Mouse (Mus musculus) embryonic facial prominence, embryonic 14.5 days (tissue): Measurements from ENCODE around the gene Acot1. TPM values are rescaled to one million over a fixed set of nuclear protein-coding genes. Genes with fewer than 3 reads are reported as not detected.
"Not testable (repeated sequence)": the region's sequence is repeated elsewhere in the genome, so short reads cannot be mapped to it uniquely, and the experiment has no call there.

ENCODE experiments used
- ATAC-seq: fragments of 200-750 bp; cut with Nextera tagmentation; 2 replicates; pipeline ENCODE4 v1.8.0; 2017; ENCODE audit warnings: low read depth, moderate number of reproducible peaks, moderate TSS enrichment
- DNase-seq: peaks from one replicate; pipeline ENCODE4 v3.0.0-alpha.2; 2015; ENCODE audit warnings: low spot score
- H3K27ac ChIP-seq: fragments of 300-500 bp; sonication (generic); replicated peaks from 2 replicates; pipeline ENCODE4 v1.5.1; 2014; ENCODE audit warnings: low read depth, mild to moderate bottlenecking, low read length, moderate library complexity
- H3K27me3 ChIP-seq: fragments of 300-500 bp; sonication (generic); replicated peaks from 2 replicates; pipeline ENCODE4 v1.6.1; 2014; ENCODE audit warnings: low read length; ENCODE audit not compliant: control insufficient read depth, insufficient read depth
- H3K36me3 ChIP-seq: fragments of 300-500 bp; sonication (generic); 2 replicates; pipeline ENCODE4 v1.6.1; 2014; ENCODE audit warnings: low read length, mixed read lengths; ENCODE audit not compliant: control insufficient read depth, insufficient read depth
- H3K4me1 ChIP-seq: fragments of 300-500 bp; sonication (generic); 2 replicates; pipeline ENCODE4 v1.6.1; 2014; ENCODE audit warnings: antibody characterized with exemption, low read length; ENCODE audit not compliant: control insufficient read depth, insufficient read depth
- H3K4me2 ChIP-seq: fragments of 300-500 bp; sonication (generic); 2 replicates; pipeline ENCODE4 v1.6.1; 2014; ENCODE audit warnings: low read depth, mild to moderate bottlenecking, low read length, moderate library complexity, mixed read lengths
- H3K4me3 ChIP-seq: fragments of 300-500 bp; sonication (generic); 2 replicates; pipeline ENCODE4 v1.5.1; 2014; ENCODE audit warnings: low read depth, mild to moderate bottlenecking, low read length
- H3K9ac ChIP-seq: fragments of 300-500 bp; sonication (generic); 2 replicates; pipeline ENCODE4 v1.6.1; 2014; ENCODE audit warnings: low read depth, mild to moderate bottlenecking, low read length, moderate library complexity, mixed read lengths
- H3K9me3 ChIP-seq: fragments of 300-500 bp; sonication (generic); 2 replicates; pipeline ENCODE4 v1.6.1; 2016; ENCODE audit warnings: low read length; ENCODE audit not compliant: control insufficient read depth
- WGBS: fragments of 180-500 bp; shearing (Covaris S2); extraction: QIAGEN DNeasy Blood & Tissue Kit; methylation state at CpG from one replicate; pipeline ENCODE4 v1.1.7; 2014; 5-methylcytosine and 5-hydroxymethylcytosine counted together
- polyA plus RNA-seq: library from polyadenylated mRNA; unstranded; fragments of >200 nt; fragmentation: Nextera tagmentation; extraction: Ambion mirVana; gene quantifications from 2 replicates; pipeline ENCODE4 v1.2.1, GENCODE M21; 2014

Acot1 gene
- 40.2 and 41.4 TPM in 2 replicates for polyA plus RNA-seq

DNA sequence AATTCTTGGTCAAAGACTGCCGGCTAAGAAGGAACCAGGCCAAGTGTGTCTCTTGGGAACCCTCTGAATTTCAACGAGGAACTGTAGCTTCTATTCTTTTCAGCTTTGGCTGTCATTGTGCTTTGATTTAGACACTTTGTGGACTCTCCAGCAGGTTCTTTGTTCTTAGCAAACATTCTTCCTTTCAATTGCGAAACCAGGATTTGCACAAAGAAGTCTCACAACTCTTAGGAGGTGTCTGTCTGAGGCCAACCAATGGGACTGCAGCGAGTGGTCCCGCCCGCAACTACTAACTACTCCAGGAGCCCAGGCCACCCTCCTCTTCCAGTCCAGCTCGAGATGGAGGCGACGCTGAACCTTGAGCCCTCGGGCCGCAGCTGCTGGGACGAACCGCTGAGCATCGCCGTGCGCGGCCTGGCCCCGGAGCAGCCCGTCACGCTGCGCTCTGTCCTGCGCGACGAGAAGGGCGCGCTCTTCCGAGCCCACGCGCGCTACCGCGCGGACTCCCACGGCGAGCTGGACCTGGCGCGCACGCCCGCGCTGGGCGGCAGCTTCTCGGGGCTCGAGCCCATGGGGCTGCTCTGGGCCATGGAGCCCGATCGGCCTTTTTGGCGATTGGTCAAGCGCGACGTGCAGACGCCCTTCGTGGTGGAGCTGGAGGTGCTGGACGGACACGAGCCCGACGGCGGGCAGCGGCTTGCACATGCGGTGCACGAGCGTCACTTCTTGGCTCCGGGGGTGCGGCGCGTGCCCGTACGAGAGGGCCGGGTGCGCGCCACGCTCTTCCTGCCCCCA lies at the start of gene Acot1:
Gene Acot1 (plus strand): TSS at position 320 of the 795 bp plus-strand sequence.
- H3K27me3 ChIP-seq, H3K9me3 ChIP-seq, H3K4me1 ChIP-seq, H3K36me3 ChIP-seq: not testable (repeated sequence)
- under 1% methylated on average over 36 of the region's 70 CpGs for WGBS
- DNase-seq (peak; percentile 94), ATAC-seq (peak; percentile 98)
- Histone ChIP-seq H3K27ac (peak within 1 kb of the TSS; percentile 45), H3K4me2 (peak within 1 kb of the TSS; percentile 58), H3K4me3 (peak within 1 kb of the TSS; percentile 49), H3K9ac (peak within 1 kb of the TSS; percentile 67)

- Histone ChIP-seq H3K4me3 (no peak overlapping the region), H3K4me2 (no peak overlapping the region), H3K36me3 (no peaks in the 10 kb centered on the region), H3K27me3 (no peaks in the 10 kb centered on the region), H3K27ac (no peak overlapping the region), H3K4me1 (no peaks in the 10 kb centered on the region), H3K9ac (no peak overlapping the region), H3K9me3 (no peaks in the 10 kb centered on the region)
- WGBS: 76% methylated on average over 6 of the region's 7 CpGs
- DNase-seq (no peak), ATAC-seq (no peak)
Observed at GRCm38 (mm10) chr12:83965235-83965634, 44.1 kb upstream of the Acot1 start.

GRCm38 (mm10) chr12:83972117-83972516 lies 37.2 kb upstream of the Acot1 start:
- Histone ChIP-seq H3K27ac (no peak overlapping the region), H3K27me3 (no peaks in the 10 kb centered on the region), H3K4me1 (no peaks in the 10 kb centered on the region), H3K4me2 (no peak overlapping the region), H3K36me3 (no peaks in the 10 kb centered on the region), H3K4me3 (no peak overlapping the region), H3K9me3 (0 out of 2 replicates have a peak, but pooled peaks cover 5% of the 10 kb centered on the region), H3K9ac (no peak overlapping the region)
- ATAC-seq (no peak), DNase-seq (peak; percentile 56)
- 78% methylated on average over 2 of the region's 2 CpGs for WGBS

GRCm38 (mm10) chr12:83978862-83979261 lies 30.4 kb upstream of the Acot1 start:
- H3K9ac ChIP-seq: no peak overlapping the region

DNA sequence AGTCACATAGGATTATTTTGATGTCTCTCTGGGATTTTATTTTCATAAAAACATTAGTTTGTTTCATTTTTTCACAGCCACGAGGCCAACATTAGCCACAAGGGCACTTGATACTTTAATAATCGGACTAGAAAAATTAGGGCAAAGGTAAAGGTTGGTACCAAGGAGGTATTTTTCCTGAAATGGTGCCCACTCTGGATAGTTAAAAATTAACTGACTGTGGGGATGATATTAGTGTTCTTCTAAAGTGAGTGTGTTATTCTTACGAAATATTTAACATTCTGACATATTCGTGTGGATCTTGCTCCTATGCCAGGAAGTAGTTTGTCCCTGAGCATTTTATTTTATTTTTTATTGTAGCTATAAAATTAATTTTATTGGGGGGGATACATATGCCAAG lies 27.7 kb upstream of the Acot1 start:
- H3K4me1 ChIP-seq: no peaks in the 10 kb centered on the region
- no peak overlapping the region for H3K4me3 ChIP-seq
- 85% methylated on average over 4 of the region's 4 CpGs for WGBS
- H3K27me3 ChIP-seq: no peaks in the 10 kb centered on the region
- H3K4me2 ChIP-seq: no peak overlapping the region
- DNase-seq (no peak), ATAC-seq (no peak)
- H3K36me3 ChIP-seq: no peaks in the 10 kb centered on the region
- H3K9ac ChIP-seq: no peak overlapping the region
- H3K9me3 ChIP-seq: no peaks in the 10 kb centered on the region
- no peak overlapping the region for H3K27ac ChIP-seq

More at GRCm38 (mm10) chr12:83978862-83979261, 30.4 kb upstream of the Acot1 start:
- no peaks in the 10 kb centered on the region for H3K27me3 ChIP-seq
- DNase-seq (no peak), ATAC-seq (no peak)
- no peaks in the 10 kb centered on the region for H3K36me3 ChIP-seq
- no peaks in the 10 kb centered on the region for H3K4me1 ChIP-seq
- H3K4me2 ChIP-seq: no peak overlapping the region
- 88% methylated on average over 6 of the region's 6 CpGs for WGBS
- H3K27ac ChIP-seq: no peak overlapping the region
- 0 out of 2 replicates have a peak, but pooled peaks cover 5% of the 10 kb centered on the region for H3K9me3 ChIP-seq
- no peak overlapping the region for H3K4me3 ChIP-seq

DNA sequence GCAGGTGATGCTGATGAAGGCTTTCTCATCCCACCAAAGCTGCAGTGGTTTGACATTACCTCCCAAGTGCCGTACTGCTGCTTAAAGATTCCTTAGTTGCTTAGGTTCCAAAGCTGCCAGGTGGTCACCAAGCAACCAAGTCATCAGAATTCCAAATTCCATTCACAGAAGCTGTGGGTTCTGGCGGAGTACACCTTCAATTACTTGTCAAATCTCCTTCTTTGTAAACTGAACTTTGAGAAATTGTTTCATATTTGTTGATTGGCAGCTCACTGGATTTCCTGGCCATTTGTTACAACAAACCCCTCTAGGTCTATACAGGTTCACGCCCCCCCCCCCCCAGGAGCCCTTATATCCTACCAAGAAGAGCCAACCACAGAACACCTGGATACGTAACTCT lies 24.5 kb upstream of the Acot1 start, which contains the start of gene Heatr4:
Gene Heatr4 (minus strand): TSS at position 101 of the 400 bp plus-strand sequence.
- Histone ChIP-seq H3K4me2 (no peak within 1 kb of the TSS), H3K9ac (no peak within 1 kb of the TSS), H3K27me3 (no peaks in the 10 kb centered on the region), H3K27ac (no peak within 1 kb of the TSS), H3K9me3 (no peaks in the 10 kb centered on the region), H3K4me3 (no peak within 1 kb of the TSS), H3K4me1 (0 out of 2 replicates have a peak, but pooled peaks cover 4% of the 10 kb centered on the region), H3K36me3 (no peaks in the 10 kb centered on the region)
- DNase-seq: no peak
- no peak for ATAC-seq
- 67% methylated on average over 4 of the region's 4 CpGs for WGBS

DNA sequence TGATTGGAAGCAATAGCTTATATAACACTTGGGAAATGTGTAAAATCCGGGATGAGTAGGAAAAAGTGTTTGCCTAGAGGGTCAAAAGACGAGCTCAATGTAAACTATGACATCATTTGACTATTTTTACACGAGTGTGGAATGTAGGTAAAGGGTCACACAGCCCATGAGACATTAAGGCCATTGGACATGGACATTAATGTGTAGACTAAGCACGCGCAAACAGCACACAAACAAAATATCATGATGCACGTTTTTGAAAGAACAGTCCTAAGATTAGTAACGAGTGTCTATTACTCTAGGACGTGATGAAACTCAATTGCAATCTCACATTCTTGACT lies 22.1 kb upstream of the Acot1 start:
- Histone ChIP-seq H3K4me3 (peak overlapping the region; percentile 64), H3K27ac (peak overlapping the region; percentile 96), H3K4me2 (peak overlapping the region; percentile 63), H3K27me3 (no peaks in the 10 kb centered on the region), H3K36me3 (no peaks in the 10 kb centered on the region), H3K4me1 (0 out of 2 replicates have a peak, but pooled peaks cover 4% of the 10 kb centered on the region), H3K9ac (peak overlapping the region; percentile 83), H3K9me3 (no peaks in the 10 kb centered on the region)
- ATAC-seq: 0 out of 2 replicates have a peak, but pooled peaks have one; percentile 9
- 23% methylated on average over 8 of the region's 8 CpGs for WGBS
- no peak for DNase-seq

DNA sequence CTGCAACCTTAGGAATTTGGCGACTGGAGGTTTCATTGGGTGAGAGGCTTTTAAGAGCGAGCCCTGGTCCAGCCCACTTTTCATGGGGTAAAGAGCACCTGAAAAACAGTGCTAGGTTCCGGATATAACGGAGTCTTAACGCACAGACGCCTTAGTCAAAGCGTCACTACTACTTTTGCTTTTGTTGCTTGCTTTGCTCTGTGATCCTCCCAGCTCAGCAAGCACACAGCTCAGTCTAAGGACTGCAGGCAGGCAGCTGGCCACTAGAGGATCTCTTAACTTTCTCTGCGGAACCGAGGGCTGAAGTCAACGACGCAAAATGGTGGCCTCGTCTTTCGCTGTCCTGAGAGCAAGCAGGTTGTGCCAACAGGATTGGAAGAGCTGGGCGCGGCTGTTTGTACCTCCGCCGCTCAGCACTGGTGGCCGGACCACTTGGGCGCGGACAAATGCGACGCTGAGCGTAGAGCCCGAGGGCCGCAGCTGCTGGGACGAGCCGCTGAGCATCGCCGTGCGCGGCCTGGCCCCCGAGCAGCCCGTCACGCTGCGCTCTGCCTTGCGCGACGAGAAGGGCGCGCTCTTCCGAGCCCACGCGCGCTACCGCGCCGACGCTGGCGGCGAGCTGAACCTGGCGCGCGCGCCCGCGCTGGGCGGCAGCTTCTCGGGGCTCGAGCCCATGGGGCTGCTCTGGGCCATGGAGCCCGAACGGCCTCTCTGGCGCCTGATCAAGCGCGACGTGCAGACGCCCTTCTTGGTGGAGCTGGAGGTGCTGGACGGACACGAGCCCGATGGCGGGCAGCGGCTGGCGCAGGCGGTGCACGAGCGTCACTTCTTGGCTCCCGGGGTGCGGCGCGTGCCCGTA lies 21.5 kb upstream of the Acot1 start, which contains the start of gene Acot2:
Gene Acot2 (plus strand): TSS at position 279 of the 859 bp plus-strand sequence.
- H3K4me1 ChIP-seq: 0 out of 2 replicates have a peak, but pooled peaks cover 4% of the 10 kb centered on the region

More for the DNA sequence above, 21.5 kb upstream of the Acot1 start, which contains the start of gene Acot2:
- H3K27me3 ChIP-seq: no peaks in the 10 kb centered on the region
- H3K9ac ChIP-seq: peak within 1 kb of the TSS; percentile 83
- peak within 1 kb of the TSS; percentile 64 for H3K4me3 ChIP-seq
- peak; percentile 96 for ATAC-seq
- H3K27ac ChIP-seq: peak within 1 kb of the TSS; percentile 96
- DNase-seq: peak; percentile 95
- under 1% methylated on average over 32 of the region's 80 CpGs for whole genome bisulfite sequencing
- no peaks in the 10 kb centered on the region for H3K9me3 ChIP-seq
- peak within 1 kb of the TSS; percentile 63 for H3K4me2 ChIP-seq
- H3K36me3 ChIP-seq: peaks cover under 1% of the 10 kb centered on the region; the same call in 1 of the 2 replicates
